Mouse (Mus musculus): ENCODE measurements at regions not wholly inside any gene's neighbourhood (a gene's known extent, or its start where the extent isn't known, plus 50 kb on each side); places are given as distances from the start of the nearest gene placed in this dataset.

- no peak for TF ChIP-seq CTCF (IDR thresholded peaks at IDR 0.05; ENCODE audit: extremely low read depth, insufficient read depth, insufficient read length, insufficient replicate concordance)
- TF ChIP-seq POLR2A (IDR thresholded peaks at IDR 0.05; ENCODE audit: low read depth, low read length) = 0 out of 2 replicates have a peak, but pooled peaks have one; percentile 11
- Histone ChIP-seq H3K4me1 (ENCODE audit: control insufficient read depth, insufficient read depth, insufficient read length) (peaks cover 16% of the 10 kb centered on the region; the same call in 1 of the 2 replicates), H3K4me3 (ENCODE audit: extremely low read depth, insufficient read depth, insufficient read length) (peak overlapping the region; percentile 8), H3K36me3 (ENCODE audit: control insufficient read depth, insufficient read depth, low read length) (no peaks in the 10 kb centered on the region), H3K27me3 (ENCODE audit: control insufficient read depth, insufficient read depth, low read length) (no peaks in the 10 kb centered on the region), H3K27ac (ENCODE audit: insufficient read depth, low read length) (peak overlapping the region; percentile 85)
- peak in 1 of 2 experiments; percentile 51 for DNase-seq (ENCODE audit: low read depth in 1 of 2, low spot score in 2 of 2)
- WGBS = 13% methylated on average over 21 of the region's 21 CpGs
These were observed 176.2 kb downstream of the Kctd12 start for GRCm38 (mm10) chr14:102805936-102806923.

- TF ChIP-seq POLR2A (IDR thresholded peaks at IDR 0.05; ENCODE audit: low read depth, low read length) (no peak), CTCF (IDR thresholded peaks at IDR 0.05; ENCODE audit: extremely low read depth, insufficient read depth, insufficient read length, insufficient replicate concordance) (no peak)
- H3K4me1 ChIP-seq (ENCODE audit: control insufficient read depth, insufficient read depth, insufficient read length) = no peaks in the 10 kb centered on the region
- 50% methylated on average over 2 of the region's 2 CpGs for WGBS
- no peak for DNase-seq (ENCODE audit: low read depth in 1 of 2, low spot score in 2 of 2)
- no peaks in the 10 kb centered on the region for H3K27me3 ChIP-seq (ENCODE audit: control insufficient read depth, insufficient read depth, low read length)
- no peaks in the 10 kb centered on the region for H3K36me3 ChIP-seq (ENCODE audit: control insufficient read depth, insufficient read depth, low read length)
- H3K27ac ChIP-seq (ENCODE audit: insufficient read depth, low read length) = no peak overlapping the region
- H3K4me3 ChIP-seq (ENCODE audit: extremely low read depth, insufficient read depth, insufficient read length) = no peak overlapping the region
These were observed 186.8 kb downstream of the Kctd12 start for GRCm38 (mm10) chr14:102795676-102796075.

DNA sequence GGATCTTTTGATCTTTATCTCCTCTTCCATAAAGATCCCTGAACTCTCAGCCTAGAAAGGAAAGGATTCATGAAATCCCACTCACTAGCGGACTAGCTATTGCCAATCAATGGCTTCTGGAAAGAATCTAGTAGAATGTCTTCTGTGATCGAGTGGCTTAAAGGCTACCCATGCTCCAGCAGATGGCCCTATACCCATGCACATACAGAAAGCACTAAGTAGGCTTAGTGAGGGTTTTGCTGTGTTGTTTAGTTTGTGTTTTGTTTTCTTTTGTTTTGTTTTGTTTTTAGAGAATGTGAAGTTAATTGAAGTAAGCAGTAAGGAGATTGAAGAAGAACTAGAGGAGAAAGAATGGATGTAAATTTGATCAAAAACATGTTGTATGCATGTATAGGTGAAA, 187.5 kb downstream of the Kctd12 start:
- Histone ChIP-seq H3K27me3 (ENCODE audit: control insufficient read depth, insufficient read depth, low read length) (no peaks in the 10 kb centered on the region), H3K4me3 (ENCODE audit: extremely low read depth, insufficient read depth, insufficient read length) (no peak overlapping the region), H3K27ac (ENCODE audit: insufficient read depth, low read length) (no peak overlapping the region), H3K36me3 (ENCODE audit: control insufficient read depth, insufficient read depth, low read length) (no peaks in the 10 kb centered on the region), H3K4me1 (ENCODE audit: control insufficient read depth, insufficient read depth, insufficient read length) (no peaks in the 10 kb centered on the region)
- DNase-seq (ENCODE audit: low read depth in 1 of 2, low spot score in 2 of 2) = peak; percentile 5 to 34
- TF ChIP-seq POLR2A (IDR thresholded peaks at IDR 0.05; ENCODE audit: low read depth, low read length) (no peak), CTCF (IDR thresholded peaks at IDR 0.05; ENCODE audit: extremely low read depth, insufficient read depth, insufficient read length, insufficient replicate concordance) (peak; percentile 32; the same call in 1 of the 2 replicates)
- 81% methylated on average over 2 of the region's 2 CpGs for WGBS

GRCm38 (mm10) chr14:102793753-102794152, 188.7 kb downstream of the Kctd12 start:
- TF ChIP-seq POLR2A (IDR thresholded peaks at IDR 0.05; ENCODE audit: low read depth, low read length) (no peak), CTCF (IDR thresholded peaks at IDR 0.05; ENCODE audit: extremely low read depth, insufficient read depth, insufficient read length, insufficient replicate concordance) (no peak)
- 94% methylated on average over 7 of the region's 7 CpGs for WGBS
- H3K36me3 ChIP-seq (ENCODE audit: control insufficient read depth, insufficient read depth, low read length) = no peaks in the 10 kb centered on the region
- H3K27ac ChIP-seq (ENCODE audit: insufficient read depth, low read length) = no peak overlapping the region
- no peaks in the 10 kb centered on the region for H3K4me1 ChIP-seq (ENCODE audit: control insufficient read depth, insufficient read depth, insufficient read length)
- H3K4me3 ChIP-seq (ENCODE audit: extremely low read depth, insufficient read depth, insufficient read length) = no peak overlapping the region
- DNase-seq (ENCODE audit: low read depth in 1 of 2, low spot score in 2 of 2) = no peak
- H3K27me3 ChIP-seq (ENCODE audit: control insufficient read depth, insufficient read depth, low read length) = no peaks in the 10 kb centered on the region

DNA sequence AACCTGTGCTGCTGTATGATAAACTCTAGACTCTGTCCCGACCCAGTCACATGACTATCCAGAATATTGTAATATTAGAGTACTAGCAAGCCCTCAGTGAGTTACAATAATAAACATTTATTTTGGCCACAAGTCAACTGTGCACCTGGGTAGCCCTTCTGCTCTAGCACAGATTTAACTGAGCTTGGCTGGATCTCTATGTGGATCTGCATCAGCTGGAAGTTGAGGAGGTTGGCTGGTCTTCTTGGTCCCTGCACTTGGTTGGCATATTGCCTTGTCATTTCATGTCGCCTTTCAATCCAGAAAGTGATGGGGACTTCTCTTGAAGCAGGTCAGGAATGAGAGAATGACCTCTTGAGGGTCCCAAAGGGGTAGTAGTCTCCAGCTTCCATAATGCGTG, 191.5 kb downstream of the Kctd12 start:
- TF ChIP-seq CTCF (IDR thresholded peaks at IDR 0.05; ENCODE audit: extremely low read depth, insufficient read depth, insufficient read length, insufficient replicate concordance) = no peak
- no peak for TF ChIP-seq POLR2A (IDR thresholded peaks at IDR 0.05; ENCODE audit: low read depth, low read length)
- Histone ChIP-seq H3K27me3 (ENCODE audit: control insufficient read depth, insufficient read depth, low read length) (no peaks in the 10 kb centered on the region), H3K4me1 (ENCODE audit: control insufficient read depth, insufficient read depth, insufficient read length) (no peaks in the 10 kb centered on the region), H3K36me3 (ENCODE audit: control insufficient read depth, insufficient read depth, low read length) (no peaks in the 10 kb centered on the region), H3K27ac (ENCODE audit: insufficient read depth, low read length) (no peak overlapping the region), H3K4me3 (ENCODE audit: extremely low read depth, insufficient read depth, insufficient read length) (no peak overlapping the region)
- 90% methylated on average over 3 of the region's 3 CpGs for WGBS
- DNase-seq (ENCODE audit: low read depth in 1 of 2, low spot score in 2 of 2) = no peak

DNA sequence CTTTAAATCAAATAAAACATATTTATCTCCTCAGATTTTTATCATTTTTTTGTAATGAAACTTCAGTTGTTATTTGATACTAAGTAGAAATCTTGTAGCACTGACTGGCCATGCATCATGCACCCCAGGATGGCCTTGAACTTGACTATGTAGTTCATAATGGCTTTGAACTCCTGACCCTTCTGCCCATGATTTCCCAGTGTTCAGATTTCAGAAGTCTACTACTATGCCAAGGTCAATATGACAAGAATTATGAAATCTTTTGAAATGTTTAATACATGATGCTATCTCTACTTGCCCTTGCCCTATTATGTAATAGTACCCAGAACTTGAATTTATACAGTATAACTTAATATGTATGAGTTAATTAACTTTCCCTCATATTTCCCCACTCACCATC, 200.2 kb downstream of the Kctd12 start:
- no peak overlapping the region for H3K27ac ChIP-seq (ENCODE audit: insufficient read depth, low read length)
- no peaks in the 10 kb centered on the region for H3K36me3 ChIP-seq (ENCODE audit: control insufficient read depth, insufficient read depth, low read length)
- H3K27me3 ChIP-seq (ENCODE audit: control insufficient read depth, insufficient read depth, low read length) = no peaks in the 10 kb centered on the region
- TF ChIP-seq POLR2A (IDR thresholded peaks at IDR 0.05; ENCODE audit: low read depth, low read length) = no peak
- no peak for TF ChIP-seq CTCF (IDR thresholded peaks at IDR 0.05; ENCODE audit: extremely low read depth, insufficient read depth, insufficient read length, insufficient replicate concordance)
- no peaks in the 10 kb centered on the region for H3K4me1 ChIP-seq (ENCODE audit: control insufficient read depth, insufficient read depth, insufficient read length)
- DNase-seq (ENCODE audit: low read depth in 1 of 2, low spot score in 2 of 2) = no peak
- no peak overlapping the region for H3K4me3 ChIP-seq (ENCODE audit: extremely low read depth, insufficient read depth, insufficient read length)

DNA sequence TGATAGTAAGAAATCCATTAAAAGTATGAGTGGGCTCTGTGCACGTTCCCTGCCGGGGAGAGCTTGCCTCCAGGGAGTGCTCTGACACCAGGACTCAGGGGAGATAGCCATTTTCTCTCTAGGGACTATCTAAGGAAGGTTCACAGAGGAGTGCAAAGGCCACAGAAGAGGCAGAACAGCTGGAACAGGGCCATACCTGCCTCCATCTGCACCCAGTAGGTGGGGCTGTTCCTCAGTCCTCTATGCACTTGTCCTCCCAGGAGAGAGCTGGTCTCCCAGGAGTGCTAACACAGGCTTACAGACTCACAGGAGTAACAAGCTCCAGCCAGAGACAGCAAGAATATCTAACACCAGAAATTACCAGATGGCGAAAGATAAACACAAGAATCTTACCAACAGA, 212.7 kb downstream of the Kctd12 start:
- no peaks in the 10 kb centered on the region for H3K4me1 ChIP-seq (ENCODE audit: control insufficient read depth, insufficient read depth, insufficient read length)
- WGBS = 43% methylated on average over 3 of the region's 3 CpGs
- no peak overlapping the region for H3K4me3 ChIP-seq (ENCODE audit: extremely low read depth, insufficient read depth, insufficient read length)
- TF ChIP-seq POLR2A (IDR thresholded peaks at IDR 0.05; ENCODE audit: low read depth, low read length) (no peak), CTCF (IDR thresholded peaks at IDR 0.05; ENCODE audit: extremely low read depth, insufficient read depth, insufficient read length, insufficient replicate concordance) (peak; percentile 29; the same call in 1 of the 2 replicates)
- peak; percentile 11 to 52 for DNase-seq (ENCODE audit: low read depth in 1 of 2, low spot score in 2 of 2)
- H3K27ac ChIP-seq (ENCODE audit: insufficient read depth, low read length) = no peak overlapping the region
- H3K27me3 ChIP-seq (ENCODE audit: control insufficient read depth, insufficient read depth, low read length) = no peaks in the 10 kb centered on the region
- H3K36me3 ChIP-seq (ENCODE audit: control insufficient read depth, insufficient read depth, low read length) = no peaks in the 10 kb centered on the region
